Mouse (Mus musculus): ENCODE measurements around the gene Sytl1. TPM values are rescaled to one million over a fixed set of nuclear protein-coding genes. Genes with fewer than 3 reads are reported as not detected.
A peak's percentile ranks its signal among the peaks of the same experiment; 100 is the strongest.

Gene Sytl1
- total RNA-seq, 4 experiments from 2014 or later = 3.4 to 5.3 (median 4.1) TPM

GRCm38 (mm10) chr4:133212562-133213267, 50.2 kb downstream of the Sytl1 start:
- DNase-seq (ENCODE audit: low spot score in 2 of 2) = peak; percentile 73 to 74

GRCm38 (mm10) chr4:133211751-133212561, 51.0 kb downstream of the Sytl1 start, which contains the start of the genes Cd164l2 and Gpr3:
Cd164l2 (plus strand) TSS chr4:133212131.
Gpr3 (minus strand) TSS chr4:133212536.
- DNase-seq (ENCODE audit: low spot score in 2 of 2) = peak in 1 of 2 experiments; percentile 46

GRCm38 (mm10) chr4:133210788-133211390, 52.0 kb downstream of the Sytl1 start:
- DNase-seq (ENCODE audit: low spot score in 2 of 2) = no peak

GRCm38 (mm10) chr4:133210023-133210787, 52.7 kb downstream of the Sytl1 start:
- no peak for DNase-seq (ENCODE audit: low spot score in 2 of 2)

- peak in 1 of 2 experiments; percentile 51 for DNase-seq (ENCODE audit: low spot score in 2 of 2)
Observed at GRCm38 (mm10) chr4:133209366-133209765, 53.5 kb downstream of the Sytl1 start.

- no peak for DNase-seq (ENCODE audit: low spot score in 2 of 2)
Observed at GRCm38 (mm10) chr4:133204379-133204778, 58.5 kb downstream of the Sytl1 start.

GRCm38 (mm10) chr4:133203591-133203990, 59.3 kb downstream of the Sytl1 start:
- DNase-seq (ENCODE audit: low spot score in 2 of 2) = no peak

Other genes starting within 250 kb of the Sytl1 start
- 10 to 100 TPM; 27.4 to 42.1 (median 38.9) TPM for gene Wasf2, start 132.6 kb downstream of the Sytl1 start, total RNA-seq (2022)
- 1 to 10 TPM; 3.7 to 6.9 (median 3.8) TPM for gene Cd164l2, start 51.0 kb downstream of the Sytl1 start, total RNA-seq (2022)
- 1 to 10 TPM; 6.0 to 9.0 (median 6.9) TPM for gene Gpr3, start 50.6 kb downstream of the Sytl1 start, total RNA-seq (2022)
- 1 to 10 TPM; 3.6 to 6.6 (median 5.8) TPM for gene Map3k6, start 22.3 kb downstream of the Sytl1 start, total RNA-seq (2022)
- 10 to 100 TPM; 84.3 to 91.2 (median 87.4) TPM for gene Tmem222, start 14.7 kb upstream of the Sytl1 start, total RNA-seq (2022)
- 10 to 100 TPM; 53.6 to 58.0 (median 54.3) TPM for gene Wdtc1, start 90.4 kb upstream of the Sytl1 start, total RNA-seq (2022)
- gene Slc9a1, start 106.6 kb upstream of the Sytl1 start, total RNA-seq (2022) = 10 to 100 TPM; 52.8 to 59.1 (median 55.7) TPM
- gene Tent5b, start 217.0 kb upstream of the Sytl1 start, total RNA-seq (2022) = under 1 TPM in 2 of 4 experiments, not detected in 2; 0.14 to 0.26 TPM
- 100 to 1,000 TPM; 177 to 204 (median 186) TPM for gene Trnp1, start 235.4 kb upstream of the Sytl1 start, total RNA-seq (2022)